ENCODE assay signal across 15 mouse cellular contexts in genomic region chr7:92134301-92134700, GRCm38 (mm10).
"Had no signal": no experiment of that assay in that cellular context is flagged by ENCODE, and none has a peak within 500 bp of the region (broad histone marks: within the 10 kb centered on the region; RNA-seq: fewer than 3 reads in every experiment).

No protein-coding gene starts in this region.

- H3K9ac ChIP-seq: limb, embryonic 15.5 days; liver, embryonic 12.5 days; lung, embryonic 14.5 days; midbrain, embryonic 15.5 days; neural tube, embryonic 12.5 days; stomach, embryonic 15.5 days had no signal

- ATAC-seq: intestine, postnatal 0 days; liver, embryonic 12.5 days; midbrain, embryonic 15.5 days had no signal

- H3K36me3 ChIP-seq: limb, embryonic 15.5 days; liver, embryonic 12.5 days; midbrain, embryonic 15.5 days; neural tube, embryonic 12.5 days; stomach, embryonic 15.5 days had no signal

- DNase-seq: kidney, postnatal 10 days; lung, embryonic 14.5 days; lung, postnatal 10 days; lung, postnatal 4 days; right cerebral cortex, postnatal 4 days; spleen, adult 18-20 months; thymus, postnatal 36 days had no signal

- H3K4me3 ChIP-seq: left cerebral cortex, adult 2 months; limb, embryonic 15.5 days; liver, embryonic 12.5 days; midbrain, embryonic 15.5 days; neural tube, embryonic 12.5 days; stomach, embryonic 15.5 days had no signal

- H3K27me3 ChIP-seq: limb, embryonic 15.5 days; liver, embryonic 12.5 days; midbrain, embryonic 15.5 days; neural tube, embryonic 12.5 days; stomach, embryonic 15.5 days had no signal

- H3K4me2 ChIP-seq: limb, embryonic 15.5 days; liver, embryonic 12.5 days; lung, embryonic 14.5 days; midbrain, embryonic 11.5 days; midbrain, embryonic 15.5 days; neural tube, embryonic 12.5 days; stomach, embryonic 15.5 days had no signal

- H3K4me1 ChIP-seq: limb, embryonic 15.5 days; liver, embryonic 12.5 days; midbrain, embryonic 15.5 days; neural tube, embryonic 12.5 days; stomach, embryonic 15.5 days had no signal

- H3K9me3 ChIP-seq: limb, embryonic 15.5 days; liver, embryonic 12.5 days; midbrain, embryonic 15.5 days; neural tube, embryonic 12.5 days; stomach, embryonic 15.5 days had no signal

- H3K27ac ChIP-seq: left cerebral cortex, adult 2 months; limb, embryonic 15.5 days; liver, embryonic 12.5 days; midbrain, embryonic 15.5 days; neural tube, embryonic 12.5 days; stomach, embryonic 15.5 days had no signal
